Mouse (Mus musculus) thymus, postnatal 14 days (tissue): ENCODE measurements around the gene Wipf3.

Source experiments
- DNase-seq: peaks from one replicate; pipeline ENCODE4 v3.0.0; 2021

The Wipf3 gene

DNA sequence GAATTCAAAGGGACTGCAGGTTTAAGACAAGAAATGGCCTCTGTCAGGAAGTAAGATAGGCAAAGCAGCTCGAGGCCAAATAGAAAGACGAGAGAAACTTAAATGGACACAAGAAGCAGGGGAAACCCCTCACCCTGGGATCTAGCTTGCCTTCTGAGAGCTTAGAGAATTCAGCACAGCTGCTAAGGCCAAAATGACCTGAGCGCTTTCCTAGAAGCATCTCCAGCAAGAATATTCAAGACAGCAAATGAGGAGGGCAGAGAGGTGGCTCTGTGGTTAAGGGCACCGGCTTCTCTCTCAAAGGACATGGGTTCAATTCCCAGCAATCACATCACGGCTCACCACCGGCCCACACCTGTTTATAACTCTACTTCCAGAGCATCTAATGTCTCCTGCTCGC lies 107.7 kb downstream of the Wipf3 start:
- no peak for DNase-seq

GRCm38 (mm10) chr6:54538773-54539173 lies 109.4 kb downstream of the Wipf3 start:
- no peak for DNase-seq

DNA sequence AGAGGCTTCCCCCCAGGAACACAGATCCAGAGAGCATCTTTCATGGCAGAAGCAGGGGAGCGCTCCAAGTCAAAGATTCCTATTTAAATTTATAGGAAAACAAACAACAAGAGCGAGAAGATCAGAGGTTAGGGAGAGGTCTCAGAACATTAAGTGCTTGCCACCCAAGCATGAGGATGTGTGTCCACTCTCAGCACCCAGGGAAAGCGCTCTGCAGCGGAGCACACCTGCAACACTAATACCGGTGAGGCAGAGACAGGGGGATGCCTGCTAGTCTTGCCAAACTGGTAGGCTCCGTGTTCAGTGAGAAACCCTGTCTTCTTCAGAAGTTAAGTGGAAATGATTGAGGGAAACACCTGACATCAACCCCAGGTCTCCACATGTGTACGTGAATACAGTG lies 110.0 kb downstream of the Wipf3 start:
- DNase-seq, result no peak

GRCm38 (mm10) chr6:54540252-54540887 lies 111.0 kb downstream of the Wipf3 start:
- DNase-seq, result no peak

DNA sequence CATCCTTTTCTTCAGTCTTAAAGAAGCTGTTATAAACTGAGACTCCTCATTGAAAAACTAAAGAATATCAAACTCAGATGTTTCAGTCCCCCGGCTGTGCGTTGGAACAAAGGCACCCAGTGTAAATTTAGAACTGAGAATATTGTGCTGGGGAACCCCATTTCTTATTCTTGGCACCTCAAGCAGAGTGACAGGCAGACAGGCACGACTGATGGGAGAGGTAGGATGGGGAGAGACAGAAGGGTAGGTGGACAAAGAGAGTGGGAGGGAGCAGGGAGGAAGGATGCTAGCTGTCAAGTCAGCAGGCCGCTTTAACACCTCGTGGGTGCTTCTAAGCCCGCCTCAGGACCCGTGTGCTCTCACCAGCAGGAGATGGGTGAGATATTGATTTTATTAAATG lies 113.4 kb downstream of the Wipf3 start:
- DNase-seq, result no peak

- no peak for DNase-seq
Observed at GRCm38 (mm10) chr6:54543646-54544045, 114.2 kb downstream of the Wipf3 start.

GRCm38 (mm10) chr6:54548314-54549019 lies 119.1 kb downstream of the Wipf3 start:
- no peak for DNase-seq

DNA sequence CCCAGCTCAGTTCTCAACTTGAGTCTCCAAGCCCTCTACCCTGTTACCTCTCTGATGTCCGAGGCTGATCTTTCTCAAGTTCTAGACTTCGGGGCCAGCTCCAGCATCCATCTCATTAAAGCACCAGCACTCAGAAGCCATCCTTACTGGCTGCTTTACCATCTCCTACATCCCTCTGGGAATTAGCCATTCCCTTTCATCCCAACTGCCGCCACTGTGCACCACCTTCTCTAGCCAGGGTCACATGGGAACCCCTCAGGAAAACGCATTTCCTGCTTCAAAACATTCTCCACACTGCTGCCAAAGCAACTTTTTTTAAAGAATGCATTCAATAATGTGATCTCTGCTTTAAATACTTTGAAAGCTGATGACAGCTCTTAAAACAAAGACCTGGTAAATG lies 119.9 kb downstream of the Wipf3 start:
- DNase-seq, result no peak

- no peak for DNase-seq
Observed at GRCm38 (mm10) chr6:54550801-54551323, 121.5 kb downstream of the Wipf3 start.

DNA sequence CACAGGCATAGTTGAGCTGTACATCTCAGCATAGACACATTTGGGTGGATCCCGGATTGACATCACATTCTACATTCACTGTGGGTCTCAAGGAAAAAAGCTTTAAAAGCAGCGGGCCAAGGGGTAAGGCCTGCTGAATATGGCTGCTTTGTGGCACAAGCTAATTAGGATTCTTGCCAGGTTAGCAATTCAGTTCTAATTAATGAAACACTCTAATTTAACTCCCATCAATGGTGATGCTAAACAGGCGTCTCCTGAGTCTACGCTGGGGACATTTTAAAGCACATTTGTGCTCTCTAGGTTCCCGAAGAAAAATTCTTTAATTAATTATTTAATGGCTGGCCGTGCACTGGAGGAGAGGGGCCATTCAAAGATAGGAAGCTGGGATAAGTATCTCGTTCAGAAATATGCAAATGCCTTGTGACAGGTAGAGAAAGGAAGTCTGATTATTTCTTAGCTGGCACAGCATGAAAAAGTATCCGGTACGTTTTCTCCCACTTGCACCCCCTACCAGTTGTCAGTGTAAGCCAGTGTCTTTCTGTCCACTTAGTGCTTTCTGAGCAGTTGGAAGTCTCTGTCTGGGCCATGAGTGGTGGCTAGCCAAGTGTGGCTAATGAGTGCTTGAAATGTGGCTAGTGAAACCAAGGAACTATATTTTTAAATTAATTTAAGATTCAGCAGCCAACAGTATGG lies 123.5 kb downstream of the Wipf3 start:
- DNase-seq, result no peak
